Mouse (Mus musculus): ENCODE results near the gene Btnl2. TPM values are rescaled to one million over a fixed set of nuclear protein-coding genes. Genes with fewer than 3 reads are reported as not detected.
"Not testable (repeated sequence)": the region's sequence is repeated elsewhere in the genome, so short reads cannot be mapped to it uniquely, and the experiment has no call there.

The Btnl2 gene
- polyA plus RNA-seq (2014; fragmentation: Nextera tagmentation; extraction: Ambion mirVana) = 0.08 TPM in 1 of 2 replicates, not detected in the other

DNA sequence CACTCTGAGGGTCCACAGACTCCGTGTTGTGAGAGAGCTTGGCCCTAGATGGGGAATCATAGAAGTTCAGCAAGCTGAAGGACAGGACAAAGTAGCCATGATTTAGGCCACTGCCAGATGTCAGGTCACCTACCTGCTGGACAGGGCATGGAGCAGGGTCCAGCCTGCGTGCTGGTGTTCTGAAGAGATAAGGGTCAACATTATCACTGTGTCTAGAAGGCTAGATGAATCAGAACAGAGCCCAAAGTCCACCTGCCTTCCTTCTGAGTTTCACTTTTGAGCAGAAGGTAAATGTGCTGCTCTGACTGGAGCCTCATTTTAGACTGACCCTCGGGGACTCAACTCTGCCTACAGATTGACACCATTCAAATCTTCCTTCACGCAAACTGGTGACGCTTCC lies at the start of gene Btnl2:
Btnl2 (plus strand) TSS at position 284 of the 400 bp plus-strand sequence.
- ATAC-seq (replicated peaks; ENCODE audit: insufficient number of reproducible peaks, low FRiP score, low TSS enrichment, low read depth) (no peak), DNase-seq (ENCODE audit: low spot score) (no peak)
- Histone ChIP-seq H3K27me3 (ENCODE audit: control insufficient read depth, insufficient read depth, low read length) (no peaks in the 10 kb centered on the region), H3K4me2 (ENCODE audit: low read depth, low read length) (no peak within 1 kb of the TSS), H3K4me3 (ENCODE audit: low read depth, low read length) (no peak within 1 kb of the TSS), H3K9ac (replicated peaks; ENCODE audit: low read length) (no peak within 1 kb of the TSS), H3K36me3 (replicated peaks; ENCODE audit: control insufficient read depth, insufficient read depth, low read depth, low read length) (no peaks in the 10 kb centered on the region), H3K27ac (replicated peaks; ENCODE audit: low read depth, low read length) (no peak within 1 kb of the TSS), H3K9me3 (replicated peaks; ENCODE audit: control insufficient read depth, low read length) (no peaks in the 10 kb centered on the region), H3K4me1 (ENCODE audit: control insufficient read depth, insufficient read depth, low read length) (no peaks in the 10 kb centered on the region)
- 82% methylated on average over 5 of the region's 5 CpGs for WGBS

GRCm38 (mm10) chr17:34305380-34306030 lies 49.1 kb upstream of the Btnl2 start, which contains the start of gene H2-Eb1:
TSS of gene H2-Eb1 (plus strand) at chr17:34305867.
- H3K9ac ChIP-seq (replicated peaks; ENCODE audit: low read length) = no peak within 1 kb of the TSS
- H3K4me1 ChIP-seq (ENCODE audit: control insufficient read depth, insufficient read depth, low read length) = no peaks in the 10 kb centered on the region
- no peaks in the 10 kb centered on the region for H3K36me3 ChIP-seq (replicated peaks; ENCODE audit: control insufficient read depth, insufficient read depth, low read depth, low read length)
- DNase-seq (ENCODE audit: low spot score) (peak; percentile 87), ATAC-seq (replicated peaks; ENCODE audit: insufficient number of reproducible peaks, low FRiP score, low TSS enrichment, low read depth) (0 out of 2 replicates have a peak, but pooled peaks have one; percentile 44)
- H3K9me3 ChIP-seq (replicated peaks; ENCODE audit: control insufficient read depth, low read length) = no peaks in the 10 kb centered on the region
- no peaks in the 10 kb centered on the region for H3K27me3 ChIP-seq (ENCODE audit: control insufficient read depth, insufficient read depth, low read length)
- no peak within 1 kb of the TSS for H3K27ac ChIP-seq (replicated peaks; ENCODE audit: low read depth, low read length)
- no peak within 1 kb of the TSS for H3K4me2 ChIP-seq (ENCODE audit: low read depth, low read length)
- no peak within 1 kb of the TSS for H3K4me3 ChIP-seq (ENCODE audit: low read depth, low read length)

- H3K4me1 ChIP-seq (ENCODE audit: control insufficient read depth, insufficient read depth, low read length) = no peaks in the 10 kb centered on the region
- no peak for ATAC-seq (replicated peaks; ENCODE audit: insufficient number of reproducible peaks, low FRiP score, low TSS enrichment, low read depth)
- H3K9ac ChIP-seq (replicated peaks; ENCODE audit: low read length) = no peak overlapping the region
- WGBS = 77% methylated on average over 2 of the region's 2 CpGs
- H3K9me3 ChIP-seq (replicated peaks; ENCODE audit: control insufficient read depth, low read length) = no peaks in the 10 kb centered on the region
- no peak overlapping the region for H3K27ac ChIP-seq (replicated peaks; ENCODE audit: low read depth, low read length)
- H3K36me3 ChIP-seq (replicated peaks; ENCODE audit: control insufficient read depth, insufficient read depth, low read depth, low read length) = no peaks in the 10 kb centered on the region
- H3K4me3 ChIP-seq (ENCODE audit: low read depth, low read length) = no peak overlapping the region
- no peaks in the 10 kb centered on the region for H3K27me3 ChIP-seq (ENCODE audit: control insufficient read depth, insufficient read depth, low read length)
- no peak for DNase-seq (ENCODE audit: low spot score)
- H3K4me2 ChIP-seq (ENCODE audit: low read depth, low read length) = no peak overlapping the region
Observed at GRCm38 (mm10) chr17:34306407-34306806, 48.2 kb upstream of the Btnl2 start.

DNA sequence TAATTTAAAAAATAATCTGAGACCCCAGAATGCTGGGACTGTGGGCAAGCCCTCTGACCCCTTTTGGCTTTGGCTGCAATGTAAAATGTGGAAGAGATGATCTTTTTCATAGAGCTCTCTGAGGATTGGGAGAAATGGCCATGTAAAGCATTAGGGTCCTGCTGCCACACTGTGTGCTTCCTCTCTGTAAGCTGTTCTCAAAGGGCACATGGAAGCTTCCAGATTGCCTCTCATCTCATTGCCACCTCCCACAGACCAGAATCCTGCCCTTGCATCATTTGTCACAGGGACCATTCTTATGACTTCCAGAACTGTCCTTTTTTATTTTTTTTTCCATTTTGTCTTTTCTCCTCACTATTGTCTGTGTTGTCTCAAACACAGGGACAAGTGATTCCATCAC lies 47.4 kb upstream of the Btnl2 start:
- no peak for ATAC-seq (replicated peaks; ENCODE audit: insufficient number of reproducible peaks, low FRiP score, low TSS enrichment, low read depth)

DNA sequence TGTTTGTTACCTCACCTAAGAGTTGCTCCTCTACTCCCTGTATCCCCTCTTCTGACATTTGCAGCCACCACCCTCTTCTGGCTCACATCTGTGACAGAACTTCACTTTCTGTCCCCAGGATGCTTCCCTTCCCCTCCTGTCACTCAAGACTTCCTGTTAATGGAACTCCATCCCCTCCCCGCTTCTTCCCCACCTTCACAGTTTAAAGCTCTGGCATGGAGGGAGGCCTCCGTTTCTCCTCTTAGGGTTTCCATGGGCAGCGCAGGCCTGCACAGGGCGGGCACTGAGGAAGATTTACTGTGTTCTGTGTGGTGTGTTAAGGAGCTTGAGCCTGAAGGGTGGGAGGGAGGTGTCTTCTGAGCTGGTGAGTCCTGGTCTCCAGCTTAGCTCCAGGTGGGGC lies 46.5 kb upstream of the Btnl2 start:
- ATAC-seq (replicated peaks; ENCODE audit: insufficient number of reproducible peaks, low FRiP score, low TSS enrichment, low read depth) = no peak
- H3K4me3 ChIP-seq (ENCODE audit: low read depth, low read length) = no peak overlapping the region
- no peak overlapping the region for H3K9ac ChIP-seq (replicated peaks; ENCODE audit: low read length)
- H3K4me1 ChIP-seq (ENCODE audit: control insufficient read depth, insufficient read depth, low read length) = no peaks in the 10 kb centered on the region
- no peaks in the 10 kb centered on the region for H3K27me3 ChIP-seq (ENCODE audit: control insufficient read depth, insufficient read depth, low read length)
- no peak overlapping the region for H3K4me2 ChIP-seq (ENCODE audit: low read depth, low read length)
- H3K36me3 ChIP-seq (replicated peaks; ENCODE audit: control insufficient read depth, insufficient read depth, low read depth, low read length) = no peaks in the 10 kb centered on the region
- no peaks in the 10 kb centered on the region for H3K9me3 ChIP-seq (replicated peaks; ENCODE audit: control insufficient read depth, low read length)
- 74% methylated on average over 4 of the region's 4 CpGs for WGBS
- no peak overlapping the region for H3K27ac ChIP-seq (replicated peaks; ENCODE audit: low read depth, low read length)
- no peak for DNase-seq (ENCODE audit: low spot score)

More for the DNA sequence above, 47.4 kb upstream of the Btnl2 start:
- Histone ChIP-seq H3K4me1 (ENCODE audit: control insufficient read depth, insufficient read depth, low read length) (no peaks in the 10 kb centered on the region), H3K27me3 (ENCODE audit: control insufficient read depth, insufficient read depth, low read length) (no peaks in the 10 kb centered on the region), H3K4me2 (ENCODE audit: low read depth, low read length) (no peak overlapping the region), H3K9me3 (replicated peaks; ENCODE audit: control insufficient read depth, low read length) (no peaks in the 10 kb centered on the region), H3K4me3 (ENCODE audit: low read depth, low read length) (no peak overlapping the region), H3K27ac (replicated peaks; ENCODE audit: low read depth, low read length) (no peak overlapping the region), H3K36me3 (replicated peaks; ENCODE audit: control insufficient read depth, insufficient read depth, low read depth, low read length) (no peaks in the 10 kb centered on the region), H3K9ac (replicated peaks; ENCODE audit: low read length) (no peak overlapping the region)
- no peak for DNase-seq (ENCODE audit: low spot score)

DNA sequence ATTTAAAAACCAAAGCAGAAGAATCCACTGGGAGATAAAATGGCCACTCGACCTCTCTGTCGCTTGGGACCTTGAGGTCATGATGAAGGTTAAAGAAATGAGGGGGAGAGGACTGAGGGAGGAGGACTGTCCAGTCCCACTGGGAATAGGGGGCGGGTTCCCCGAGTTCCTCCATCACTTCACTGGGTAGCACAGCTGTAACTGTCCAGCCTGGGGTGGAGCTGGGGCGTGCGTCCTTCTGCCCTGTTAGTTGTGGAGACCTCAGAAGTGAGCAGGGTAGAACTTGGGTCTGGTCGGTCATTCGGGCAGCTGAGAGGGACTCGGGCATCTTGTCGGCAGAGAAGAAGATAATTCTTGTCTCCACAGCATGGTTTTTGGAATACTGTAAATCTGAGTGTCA lies 45.4 kb upstream of the Btnl2 start:
- WGBS = 21% methylated on average over 10 of the region's 10 CpGs
- Histone ChIP-seq H3K36me3 (replicated peaks; ENCODE audit: control insufficient read depth, insufficient read depth, low read depth, low read length) (no peaks in the 10 kb centered on the region), H3K4me3 (ENCODE audit: low read depth, low read length) (peak overlapping the region; percentile 44), H3K27ac (replicated peaks; ENCODE audit: low read depth, low read length) (no peak overlapping the region), H3K4me2 (ENCODE audit: low read depth, low read length) (peak overlapping the region; percentile 39), H3K4me1 (ENCODE audit: control insufficient read depth, insufficient read depth, low read length) (no peaks in the 10 kb centered on the region), H3K27me3 (ENCODE audit: control insufficient read depth, insufficient read depth, low read length) (no peaks in the 10 kb centered on the region), H3K9ac (replicated peaks; ENCODE audit: low read length) (peak overlapping the region; percentile 58; the same call in 1 of the 2 replicates), H3K9me3 (replicated peaks; ENCODE audit: control insufficient read depth, low read length) (no peaks in the 10 kb centered on the region)
- ATAC-seq (replicated peaks; ENCODE audit: insufficient number of reproducible peaks, low FRiP score, low TSS enrichment, low read depth) = 0 out of 2 replicates have a peak, but pooled peaks have one; percentile 31
- peak; percentile 2 for DNase-seq (ENCODE audit: low spot score)

DNA sequence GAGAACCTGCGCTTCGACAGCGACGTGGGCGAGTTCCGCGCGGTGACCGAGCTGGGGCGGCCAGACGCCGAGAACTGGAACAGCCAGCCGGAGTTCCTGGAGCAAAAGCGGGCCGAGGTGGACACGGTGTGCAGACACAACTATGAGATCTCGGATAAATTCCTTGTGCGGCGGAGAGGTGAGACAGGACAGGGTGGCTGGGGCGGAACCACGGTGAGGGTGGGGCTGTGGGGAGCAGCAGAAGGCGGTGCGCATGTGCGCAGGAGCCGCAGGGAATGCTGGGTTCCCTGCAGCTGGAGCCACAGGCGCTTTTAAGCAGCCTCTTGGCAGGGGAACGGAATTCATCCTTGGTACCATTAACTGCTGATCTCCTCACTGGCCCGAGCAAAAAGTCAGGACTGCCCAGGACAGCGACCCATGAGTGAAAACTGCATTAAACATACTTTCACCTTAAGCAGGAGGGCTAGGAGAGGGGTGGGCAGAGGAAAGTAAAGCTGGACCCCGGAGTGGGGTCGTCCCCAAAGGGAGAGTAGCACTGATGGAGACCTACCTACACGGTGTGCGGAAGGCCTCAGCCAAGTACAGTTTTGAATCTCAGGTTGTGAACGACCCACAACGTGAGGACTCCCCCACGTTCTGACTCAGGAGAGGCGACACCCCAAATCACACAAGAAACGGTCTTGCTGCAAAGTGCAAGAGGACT lies 44.8 kb upstream of the Btnl2 start:
- Histone ChIP-seq H3K27me3 (ENCODE audit: control insufficient read depth, insufficient read depth, low read length) (no peaks in the 10 kb centered on the region), H3K4me1 (ENCODE audit: control insufficient read depth, insufficient read depth, low read length) (no peaks in the 10 kb centered on the region), H3K4me3 (ENCODE audit: low read depth, low read length) (peak overlapping the region; percentile 44), H3K9me3 (replicated peaks; ENCODE audit: control insufficient read depth, low read length) (no peaks in the 10 kb centered on the region), H3K36me3 (replicated peaks; ENCODE audit: control insufficient read depth, insufficient read depth, low read depth, low read length) (no peaks in the 10 kb centered on the region), H3K9ac (replicated peaks; ENCODE audit: low read length) (peak overlapping the region; percentile 58), H3K27ac (replicated peaks; ENCODE audit: low read depth, low read length) (no peak overlapping the region), H3K4me2 (ENCODE audit: low read depth, low read length) (peak overlapping the region; percentile 39)
- WGBS = 20% methylated on average over 38 of the region's 38 CpGs
- ATAC-seq (replicated peaks; ENCODE audit: insufficient number of reproducible peaks, low FRiP score, low TSS enrichment, low read depth) = peak; percentile 83
- DNase-seq (ENCODE audit: low spot score) = peak; percentile 73

DNA sequence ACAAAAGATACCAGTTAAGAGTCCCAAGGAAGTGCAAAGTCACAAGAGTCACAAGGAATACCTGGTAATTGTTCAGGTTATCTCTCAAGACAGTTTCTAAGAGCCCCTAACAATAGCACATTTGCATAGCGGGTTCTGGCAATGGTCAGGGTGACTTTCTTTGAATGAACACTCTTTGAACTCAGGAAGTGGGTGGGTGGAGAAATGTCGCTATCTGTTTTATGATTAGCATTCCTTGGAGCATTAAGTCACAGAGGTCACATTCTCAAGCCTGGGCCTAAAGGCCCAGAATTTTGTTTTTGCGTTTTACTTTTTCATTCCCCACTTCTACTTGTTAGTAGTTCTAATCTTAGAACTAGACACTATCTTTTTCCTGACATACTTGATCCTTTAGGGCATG lies 44.1 kb upstream of the Btnl2 start:
- H3K36me3 ChIP-seq (replicated peaks; ENCODE audit: control insufficient read depth, insufficient read depth, low read depth, low read length); H3K9ac ChIP-seq (replicated peaks; ENCODE audit: low read length); DNase-seq (ENCODE audit: low spot score); H3K4me3 ChIP-seq (ENCODE audit: low read depth, low read length); H3K4me2 ChIP-seq (ENCODE audit: low read depth, low read length); H3K4me1 ChIP-seq (ENCODE audit: control insufficient read depth, insufficient read depth, low read length); H3K27me3 ChIP-seq (ENCODE audit: control insufficient read depth, insufficient read depth, low read length); H3K9me3 ChIP-seq (replicated peaks; ENCODE audit: control insufficient read depth, low read length); H3K27ac ChIP-seq (replicated peaks; ENCODE audit: low read depth, low read length); ATAC-seq (replicated peaks; ENCODE audit: insufficient number of reproducible peaks, low FRiP score, low TSS enrichment, low read depth): not testable (repeated sequence)
- 82% methylated on average over 3 of the region's 3 CpGs for WGBS

Measured in embryonic facial prominence, embryonic 11.5 days (tissue).